In the genomic region with DNA sequence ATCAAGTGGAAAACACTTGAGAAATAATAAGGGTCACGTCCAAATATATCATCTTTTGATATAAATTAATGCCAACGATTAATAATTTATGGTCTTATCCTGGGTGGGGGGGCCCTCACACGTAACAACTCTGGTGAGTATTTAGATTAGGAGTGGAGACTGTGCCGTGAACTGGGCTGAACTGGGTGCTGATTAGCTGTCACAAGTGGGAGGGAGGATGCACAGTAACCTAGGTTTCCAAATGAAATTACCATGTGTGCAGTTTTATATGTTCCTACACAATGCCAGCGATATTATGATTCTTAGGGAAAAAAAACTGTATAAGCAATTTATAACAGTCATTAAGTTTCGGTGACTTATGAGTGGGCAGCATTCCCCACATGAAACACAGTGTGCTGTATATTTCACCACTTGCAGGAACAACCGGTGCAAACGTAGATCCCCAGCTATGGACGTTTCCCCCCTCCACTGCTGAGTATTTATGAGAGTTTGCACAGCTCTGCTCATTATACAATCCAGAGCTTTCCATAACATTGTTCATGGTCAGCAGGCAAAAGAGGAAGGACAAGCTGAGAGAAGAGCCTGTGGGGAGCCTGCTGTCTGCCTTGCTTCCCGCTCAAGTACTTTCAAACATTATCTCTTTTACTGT, we compare ENCODE assay signal across 27 mouse cellular contexts. TPM values are rescaled to one million over a fixed set of nuclear protein-coding genes. Genes with fewer than 3 reads are reported as not detected.
DNase-seq lines count a peak whose midpoint lies in the region; ATAC-seq and TF ChIP-seq lines count a peak whose summit lies in the region.
"Had no signal": no experiment of that assay in that cellular context is flagged by ENCODE, and none has a peak within 500 bp of the region (broad histone marks: within the 10 kb centered on the region; RNA-seq: fewer than 3 reads in every experiment).

No protein-coding gene starts in this region.

- no peak for ATAC-seq in forebrain, embryonic 14.5 days
- no peak for ATAC-seq in forebrain, embryonic 15.5 days (replicated peaks)
- ATAC-seq in intestine, embryonic 14.5 days (replicated peaks; ENCODE audit: low FRiP score, low TSS enrichment, low read depth): no peak
- no peak for ATAC-seq in intestine, postnatal 0 days
- no peak for ATAC-seq in neural tube, embryonic 15.5 days (ENCODE audit: low FRiP score)
- ATAC-seq: CD4-positive, CD25-positive, alpha-beta regulatory T cell, adult 4 months; liver, postnatal 0 days; lung, postnatal 0 days had no signal

- H3K27ac ChIP-seq in forebrain, embryonic 14.5 days (ENCODE audit: low read depth, low read length): 0 out of 2 replicates have a peak overlapping the region, but pooled peaks have one; percentile 14
- no peak overlapping the region for H3K27ac ChIP-seq in forebrain, embryonic 15.5 days (replicated peaks)
- H3K27ac ChIP-seq in intestine, embryonic 14.5 days (ENCODE audit: low read depth): peak overlapping the region; percentile 30; the same call in 1 of the 2 replicates
- no peak overlapping the region for H3K27ac ChIP-seq in intestine, postnatal 0 days (ENCODE audit: low read depth, low read length)
- H3K27ac ChIP-seq in neural tube, embryonic 15.5 days (replicated peaks): peak overlapping the region; percentile 19; the same call in 1 of the 2 replicates
- H3K27ac ChIP-seq: embryonic facial prominence, embryonic 15.5 days; gastrocnemius, adult 2 months; kidney, embryonic 15.5 days; left cerebral cortex, adult 2 months; macrophage had no signal

- H3K27me3 ChIP-seq in forebrain, embryonic 14.5 days (replicated peaks; ENCODE audit: control insufficient read depth, insufficient read depth, low read length): no peaks in the 10 kb centered on the region
- H3K27me3 ChIP-seq in forebrain, embryonic 15.5 days: no peaks in the 10 kb centered on the region
- no peaks in the 10 kb centered on the region for H3K27me3 ChIP-seq in intestine, embryonic 14.5 days (replicated peaks; ENCODE audit: control insufficient read depth, insufficient read depth, low read length)
- H3K27me3 ChIP-seq in intestine, postnatal 0 days (replicated peaks; ENCODE audit: control insufficient read depth, insufficient read depth, low read length): no peaks in the 10 kb centered on the region
- no peaks in the 10 kb centered on the region for H3K27me3 ChIP-seq in neural tube, embryonic 15.5 days (replicated peaks)
- H3K27me3 ChIP-seq: embryonic facial prominence, embryonic 15.5 days; kidney, embryonic 15.5 days; stomach, embryonic 15.5 days had no signal

- no peaks in the 10 kb centered on the region for H3K4me1 ChIP-seq in forebrain, embryonic 14.5 days (ENCODE audit: control insufficient read depth, insufficient read depth, low read length)
- no peaks in the 10 kb centered on the region for H3K4me1 ChIP-seq in forebrain, embryonic 15.5 days
- peaks cover 5% of the 10 kb centered on the region; the same call in 1 of the 2 replicates for H3K4me1 ChIP-seq in intestine, embryonic 14.5 days (replicated peaks; ENCODE audit: control insufficient read depth, insufficient read depth, low read length)
- H3K4me1 ChIP-seq in intestine, postnatal 0 days (replicated peaks; ENCODE audit: control insufficient read depth, insufficient read depth, low read length): no peaks in the 10 kb centered on the region
- H3K4me1 ChIP-seq in neural tube, embryonic 15.5 days: peaks cover 12% of the 10 kb centered on the region
- H3K4me1 ChIP-seq: embryonic facial prominence, embryonic 15.5 days; kidney, embryonic 15.5 days; stomach, embryonic 15.5 days had no signal

- H3K4me3 ChIP-seq in forebrain, embryonic 14.5 days (ENCODE audit: low read depth, low read length): no peak overlapping the region
- no peak overlapping the region for H3K4me3 ChIP-seq in forebrain, embryonic 15.5 days
- H3K4me3 ChIP-seq in intestine, embryonic 14.5 days (ENCODE audit: low read depth, low read length): no peak overlapping the region
- no peak overlapping the region for H3K4me3 ChIP-seq in intestine, postnatal 0 days (ENCODE audit: low read depth, low read length)
- no peak overlapping the region for H3K4me3 ChIP-seq in neural tube, embryonic 15.5 days (replicated peaks)
- H3K4me3 ChIP-seq: embryonic facial prominence, embryonic 15.5 days; gastrocnemius, adult 2 months; kidney, embryonic 15.5 days; left cerebral cortex, adult 2 months; stomach, embryonic 15.5 days had no signal

- whole genome bisulfite sequencing in forebrain, embryonic 14.5 days: 75% methylated on average over 10 of the region's 10 CpGs
- 76% methylated on average over 10 of the region's 10 CpGs for WGBS in forebrain, embryonic 15.5 days
- 56% methylated on average over 10 of the region's 10 CpGs for WGBS in intestine, embryonic 14.5 days
- WGBS in intestine, postnatal 0 days: 66% methylated on average over 10 of the region's 10 CpGs
- WGBS in neural tube, embryonic 15.5 days: 52% methylated on average over 10 of the region's 10 CpGs

- TF ChIP-seq CTCF in intestine, postnatal 0 days (IDR thresholded peaks at IDR 0.05; ENCODE audit: low read depth): no peak

- no peaks in the 10 kb centered on the region for H3K36me3 ChIP-seq in forebrain, embryonic 14.5 days (ENCODE audit: control insufficient read depth, insufficient read depth, low read length)
- no peaks in the 10 kb centered on the region for H3K36me3 ChIP-seq in forebrain, embryonic 15.5 days
- H3K36me3 ChIP-seq in intestine, embryonic 14.5 days (ENCODE audit: control insufficient read depth, insufficient read depth, low read length): no peaks in the 10 kb centered on the region
- H3K36me3 ChIP-seq in intestine, postnatal 0 days (ENCODE audit: control insufficient read depth, insufficient read depth): no peaks in the 10 kb centered on the region
- no peaks in the 10 kb centered on the region for H3K36me3 ChIP-seq in neural tube, embryonic 15.5 days
- H3K36me3 ChIP-seq: embryonic facial prominence, embryonic 15.5 days; kidney, embryonic 15.5 days; stomach, embryonic 15.5 days had no signal

- DNase-seq in forebrain, embryonic 14.5 days (ENCODE audit: low spot score): no peak
- DNase-seq in intestine, embryonic 14.5 days (ENCODE audit: low spot score): no peak
- DNase-seq in retina, embryonic 14.5 days (ENCODE audit: low spot score): peak; percentile 12
- no peak for DNase-seq in retina, postnatal 1 day
- DNase-seq in gastrocnemius, postnatal 10 days: no peak
- DNase-seq: adrenal gland, postnatal 14 days; cerebellum, adult 9-10 months; gastrocnemius, adult 2 months; kidney, adult 11 months; liver, postnatal 0 days; thymus, adult 2 months had no signal

- H3K9ac ChIP-seq in forebrain, embryonic 14.5 days (ENCODE audit: low read length): no peak overlapping the region
- H3K9ac ChIP-seq in forebrain, embryonic 15.5 days (replicated peaks): no peak overlapping the region
- no peak overlapping the region for H3K9ac ChIP-seq in intestine, embryonic 14.5 days (ENCODE audit: low read length)
- no peak overlapping the region for H3K9ac ChIP-seq in intestine, postnatal 0 days (ENCODE audit: low read depth, low read length)
- no peak overlapping the region for H3K9ac ChIP-seq in neural tube, embryonic 15.5 days (replicated peaks)
- H3K9ac ChIP-seq: embryonic facial prominence, embryonic 15.5 days; kidney, embryonic 15.5 days; liver, postnatal 0 days; stomach, embryonic 15.5 days had no signal

- H3K9me3 ChIP-seq in forebrain, embryonic 14.5 days (replicated peaks; ENCODE audit: control insufficient read depth, low read length): no peaks in the 10 kb centered on the region
- no peaks in the 10 kb centered on the region for H3K9me3 ChIP-seq in forebrain, embryonic 15.5 days
- no peaks in the 10 kb centered on the region for H3K9me3 ChIP-seq in intestine, embryonic 14.5 days (ENCODE audit: control insufficient read depth, low read length)
- H3K9me3 ChIP-seq in intestine, postnatal 0 days (ENCODE audit: control insufficient read depth): no peaks in the 10 kb centered on the region
- H3K9me3 ChIP-seq in neural tube, embryonic 15.5 days (replicated peaks): no peaks in the 10 kb centered on the region
- H3K9me3 ChIP-seq: embryonic facial prominence, embryonic 15.5 days; kidney, embryonic 15.5 days; stomach, embryonic 15.5 days had no signal

- no peak overlapping the region for H3K4me2 ChIP-seq in forebrain, embryonic 14.5 days (ENCODE audit: low read length)
- no peak overlapping the region for H3K4me2 ChIP-seq in forebrain, embryonic 15.5 days (replicated peaks)
- H3K4me2 ChIP-seq in intestine, embryonic 14.5 days (ENCODE audit: low read length): no peak overlapping the region
- no peak overlapping the region for H3K4me2 ChIP-seq in intestine, postnatal 0 days (replicated peaks; ENCODE audit: low read depth)
- H3K4me2 ChIP-seq in neural tube, embryonic 15.5 days: no peak overlapping the region
- H3K4me2 ChIP-seq: embryonic facial prominence, embryonic 15.5 days; heart, embryonic 11.5 days; kidney, embryonic 15.5 days; liver, embryonic 11.5 days; stomach, embryonic 15.5 days had no signal

RNA-seq across cellular contexts. Expression of a gene that starts 40.2 kb away (rescaled TPM):
- 2.4 and 2.7 TPM in 2 replicates for polyA plus RNA-seq in forebrain, embryonic 14.5 days (2014; fragmentation: Nextera tagmentation; extraction: Ambion mirVana)
- polyA plus RNA-seq in forebrain, embryonic 15.5 days (2015; fragmentation: Nextera tagmentation; extraction: Ambion mirVana): 2.4 and 2.5 TPM in 2 replicates
- 0.28 and 0.31 TPM in 2 replicates for polyA plus RNA-seq in intestine, embryonic 14.5 days (2014; fragmentation: Nextera tagmentation; extraction: Ambion mirVana)
- polyA plus RNA-seq in intestine, postnatal 0 days (2015; fragmentation: Nextera tagmentation; extraction: Ambion mirVana): 0.18 and 0.21 TPM in 2 replicates
- 9.5 and 12.7 TPM in 2 replicates for polyA plus RNA-seq in neural tube, embryonic 15.5 days (2015; fragmentation: Nextera tagmentation; extraction: Ambion mirVana)
- total RNA-seq in gastrocnemius, postnatal 10 days (2021): under 1 TPM; 0.70 to 0.82 TPM
- total RNA-seq: adrenal gland, postnatal 14 days; common myeloid progenitor, adult 5-6 weeks; gastrocnemius, adult 2 months; hematopoietic stem cell, adult 5-6 weeks had no signal
- polyA plus RNA-seq: CD4-positive, CD25-positive, alpha-beta regulatory T cell, adult 4 months; gonadal fat pad, adult 2 months; heart, postnatal 0 days; liver, postnatal 0 days; macrophage had no signal

Comparison
In these comparisons a context has a peak if more than half of its experiments do, and no peak if none do; other contexts are left out.
1. H3K27ac ChIP-seq: peak in forebrain, embryonic 14.5 days (single experiment), intestine, embryonic 14.5 days (single experiment) and neural tube, embryonic 15.5 days (single experiment); none in forebrain, embryonic 15.5 days (single experiment) and intestine, postnatal 0 days (single experiment).